Mouse (Mus musculus): ENCODE measurements around the gene Polr2e.

GRCm38 (mm10) chr10:79995636-79996035 lies 44.0 kb downstream of the Polr2e start:
- no peak for TF ChIP-seq CTCF (IDR thresholded peaks at IDR 0.05; ENCODE audit: low read depth)
- TF ChIP-seq EP300 (IDR thresholded peaks at IDR 0.05; ENCODE audit: low read depth): no peak

Measured in heart, postnatal 0 days (tissue).